Mouse (Mus musculus) embryonic facial prominence, embryonic 14.5 days (tissue): ENCODE measurements at regions not wholly inside any gene's neighbourhood (a gene's known extent, or its start where the extent isn't known, plus 50 kb on each side); places are given as distances from the start of the nearest gene placed in this dataset.

Experiments
- ATAC-seq: fragments of 200-750 bp; cut with Nextera tagmentation; 2 replicates; pipeline ENCODE4 v1.8.0; 2017; ENCODE audit warnings: low read depth, moderate number of reproducible peaks, moderate TSS enrichment
- DNase-seq: peaks from one replicate; pipeline ENCODE4 v3.0.0-alpha.2; 2015; ENCODE audit warnings: low spot score
- H3K27ac ChIP-seq: fragments of 300-500 bp; sonication (generic); replicated peaks from 2 replicates; pipeline ENCODE4 v1.5.1; 2014; ENCODE audit warnings: low read depth, mild to moderate bottlenecking, low read length, moderate library complexity
- H3K27me3 ChIP-seq: fragments of 300-500 bp; sonication (generic); replicated peaks from 2 replicates; pipeline ENCODE4 v1.6.1; 2014; ENCODE audit warnings: low read length; ENCODE audit not compliant: control insufficient read depth, insufficient read depth
- H3K36me3 ChIP-seq: fragments of 300-500 bp; sonication (generic); 2 replicates; pipeline ENCODE4 v1.6.1; 2014; ENCODE audit warnings: low read length, mixed read lengths; ENCODE audit not compliant: control insufficient read depth, insufficient read depth
- H3K4me1 ChIP-seq: fragments of 300-500 bp; sonication (generic); 2 replicates; pipeline ENCODE4 v1.6.1; 2014; ENCODE audit warnings: antibody characterized with exemption, low read length; ENCODE audit not compliant: control insufficient read depth, insufficient read depth
- H3K4me2 ChIP-seq: fragments of 300-500 bp; sonication (generic); 2 replicates; pipeline ENCODE4 v1.6.1; 2014; ENCODE audit warnings: low read depth, mild to moderate bottlenecking, low read length, moderate library complexity, mixed read lengths
- H3K4me3 ChIP-seq: fragments of 300-500 bp; sonication (generic); 2 replicates; pipeline ENCODE4 v1.5.1; 2014; ENCODE audit warnings: low read depth, mild to moderate bottlenecking, low read length
- H3K9ac ChIP-seq: fragments of 300-500 bp; sonication (generic); 2 replicates; pipeline ENCODE4 v1.6.1; 2014; ENCODE audit warnings: low read depth, mild to moderate bottlenecking, low read length, moderate library complexity, mixed read lengths
- H3K9me3 ChIP-seq: fragments of 300-500 bp; sonication (generic); 2 replicates; pipeline ENCODE4 v1.6.1; 2016; ENCODE audit warnings: low read length; ENCODE audit not compliant: control insufficient read depth
- WGBS: fragments of 180-500 bp; shearing (Covaris S2); extraction: QIAGEN DNeasy Blood & Tissue Kit; methylation state at CpG from one replicate; pipeline ENCODE4 v1.1.7; 2014; 5-methylcytosine and 5-hydroxymethylcytosine counted together

DNA sequence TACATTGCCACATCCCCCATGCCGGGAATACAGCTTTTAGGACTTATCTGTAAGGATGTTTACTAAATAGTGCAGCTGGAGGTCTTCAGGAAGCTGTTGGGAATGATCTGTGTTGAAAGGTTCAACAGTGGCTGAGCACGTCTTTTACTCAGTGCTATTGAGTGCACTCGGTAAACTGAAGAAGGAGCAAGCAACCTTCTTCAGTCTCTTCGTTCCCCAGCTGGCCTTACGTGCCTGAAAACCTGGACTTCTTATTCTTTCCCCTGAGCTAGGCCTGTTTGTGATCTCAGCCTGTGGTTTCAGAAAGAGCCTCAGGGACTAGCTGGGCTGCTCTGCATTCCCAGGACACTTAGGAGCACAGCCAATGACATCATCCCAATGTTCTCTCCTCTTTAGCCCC is 51.2 kb upstream of the Rhox5 start:
- Histone ChIP-seq H3K4me3 (no peak overlapping the region), H3K36me3 (no peaks in the 10 kb centered on the region), H3K27ac (no peak overlapping the region), H3K9me3 (no peaks in the 10 kb centered on the region), H3K4me2 (no peak overlapping the region), H3K27me3 (no peaks in the 10 kb centered on the region), H3K9ac (no peak overlapping the region), H3K4me1 (no peaks in the 10 kb centered on the region)
- DNase-seq, result peak; percentile 2
- ATAC-seq, result no peak
- whole genome bisulfite sequencing, result 26% methylated on average over 5 of the region's 5 CpGs

- Histone ChIP-seq H3K27me3 (no peaks in the 10 kb centered on the region), H3K4me1 (no peaks in the 10 kb centered on the region), H3K9me3 (no peaks in the 10 kb centered on the region), H3K4me3 (no peak overlapping the region), H3K36me3 (no peaks in the 10 kb centered on the region), H3K4me2 (no peak overlapping the region), H3K9ac (no peak overlapping the region), H3K27ac (no peak overlapping the region)
- no peak for DNase-seq
- no peak for ATAC-seq
- 79% methylated on average over 8 of the region's 8 CpGs for WGBS
These were observed 50.3 kb upstream of the Rhox5 start for GRCm38 (mm10) chrX:37754385-37754784.
